ENCODE assay signal across 24 mouse cellular contexts in genomic region chr2:74076774-74077173, GRCm38 (mm10).
DNase-seq lines count a peak whose midpoint lies in the region; ATAC-seq and TF ChIP-seq lines count a peak whose summit lies in the region.
"Had no signal": no experiment of that assay in that cellular context is flagged by ENCODE, and none has a peak within 500 bp of the region (broad histone marks: within the 10 kb centered on the region; RNA-seq: fewer than 3 reads in every experiment).

No protein-coding gene starts in this region.

- H3K9ac ChIP-seq in heart, embryonic 11.5 days (ENCODE audit: low read depth, low read length), result no peak overlapping the region
- no peak overlapping the region for H3K9ac ChIP-seq in hindbrain, embryonic 14.5 days
- H3K9ac ChIP-seq: embryonic facial prominence, embryonic 12.5 days; heart, embryonic 12.5 days; midbrain, embryonic 13.5 days had no signal

- no peak overlapping the region for H3K4me2 ChIP-seq in heart, embryonic 11.5 days
- no peak overlapping the region for H3K4me2 ChIP-seq in hindbrain, embryonic 14.5 days (replicated peaks)
- H3K4me2 ChIP-seq: embryonic facial prominence, embryonic 12.5 days; heart, embryonic 12.5 days; midbrain, embryonic 13.5 days had no signal

- no peaks in the 10 kb centered on the region for H3K36me3 ChIP-seq in heart, embryonic 11.5 days (ENCODE audit: control insufficient read depth, insufficient read depth, low read length)
- H3K36me3 ChIP-seq in limb, embryonic 10.5 days, result no peaks in the 10 kb centered on the region
- H3K36me3 ChIP-seq in hindbrain, embryonic 14.5 days (replicated peaks; ENCODE audit: control insufficient read depth, insufficient read depth), result no peaks in the 10 kb centered on the region
- H3K36me3 ChIP-seq: embryonic facial prominence, embryonic 12.5 days; heart, embryonic 12.5 days; midbrain, embryonic 13.5 days had no signal

- H3K4me3 ChIP-seq in heart, embryonic 11.5 days (ENCODE audit: low read depth, low read length), result no peak overlapping the region
- H3K4me3 ChIP-seq in lung, adult 2 months (replicated peaks; ENCODE audit: extremely low read depth, low read depth, low read length), result no peak overlapping the region
- no peak overlapping the region for H3K4me3 ChIP-seq in limb, embryonic 10.5 days
- no peak overlapping the region for H3K4me3 ChIP-seq in hindbrain, embryonic 14.5 days (replicated peaks; ENCODE audit: low read length)
- H3K4me3 ChIP-seq: embryonic facial prominence, embryonic 12.5 days; heart, embryonic 12.5 days; layer of hippocampus, adult 2 months; midbrain, embryonic 13.5 days had no signal

- H3K27ac ChIP-seq in heart, embryonic 11.5 days (ENCODE audit: low read depth, low read length), result no peak overlapping the region
- H3K27ac ChIP-seq in limb, embryonic 10.5 days, result peak overlapping the region; percentile 46; the same call in 1 of the 2 replicates
- no peak overlapping the region for H3K27ac ChIP-seq in hindbrain, embryonic 14.5 days
- H3K27ac ChIP-seq: embryonic facial prominence, embryonic 12.5 days; layer of hippocampus, adult 2 months; macrophage; midbrain, embryonic 13.5 days had no signal

- TF ChIP-seq CTCF in lung, adult 2 months (IDR thresholded peaks at IDR 0.05; ENCODE audit: insufficient read depth, low read length), result no peak

- ATAC-seq in heart, embryonic 11.5 days (replicated peaks; ENCODE audit: insufficient number of reproducible peaks, low FRiP score, low TSS enrichment), result no peak
- ATAC-seq in hindbrain, embryonic 14.5 days (ENCODE audit: low FRiP score), result no peak
- ATAC-seq in CD4-positive, CD25-positive, alpha-beta regulatory T cell, adult 4 months, result no peak
- ATAC-seq: activated CD4-positive, CD25-positive, alpha-beta regulatory T cell, adult 4 months; forebrain, embryonic 16.5 days; hindbrain, embryonic 16.5 days; midbrain, embryonic 13.5 days had no signal

- H3K9me3 ChIP-seq in heart, embryonic 11.5 days (replicated peaks; ENCODE audit: control insufficient read depth, low read length), result no peaks in the 10 kb centered on the region
- no peaks in the 10 kb centered on the region for H3K9me3 ChIP-seq in limb, embryonic 10.5 days (replicated peaks)
- no peaks in the 10 kb centered on the region for H3K9me3 ChIP-seq in hindbrain, embryonic 14.5 days (ENCODE audit: control insufficient read depth, low read length)
- H3K9me3 ChIP-seq: embryonic facial prominence, embryonic 12.5 days; heart, embryonic 12.5 days; midbrain, embryonic 13.5 days had no signal

- WGBS in heart, embryonic 11.5 days (ENCODE audit: insufficient replicate concordance), result 70% methylated on average over 4 of the region's 4 CpGs
- WGBS in lung, adult 2 months, result 43% methylated on average over 4 of the region's 4 CpGs
- WGBS in limb, embryonic 10.5 days, result 75% methylated on average over 4 of the region's 4 CpGs
- WGBS in hindbrain, embryonic 14.5 days, result 56% methylated on average over 4 of the region's 4 CpGs

- peak; percentile 8 to 29 for DNase-seq in heart, adult 18-20 months
- DNase-seq in lung, postnatal 36 days, result peak; percentile 33
- DNase-seq in lung, adult 2 months, result no peak
- no peak for DNase-seq in limb, embryonic 10.5 days (ENCODE audit: low spot score)
- DNase-seq in hindbrain, embryonic 14.5 days (ENCODE audit: low spot score), result no peak
- DNase-seq: adrenal gland, postnatal 14 days; cerebellum, adult 11 months; cerebellum, adult 9-10 months; cerebellum, postnatal 36 days; heart, postnatal 4 days; kidney, adult 2 months; kidney, postnatal 36 days; liver; thymus, postnatal 4 days had no signal

- H3K27me3 ChIP-seq in heart, embryonic 11.5 days (ENCODE audit: control insufficient read depth, insufficient read depth, low read length), result no peaks in the 10 kb centered on the region
- peaks cover 26% of the 10 kb centered on the region; the same call in 1 of the 2 replicates for H3K27me3 ChIP-seq in limb, embryonic 10.5 days (ENCODE audit: low read depth, poor library complexity, severe bottlenecking)
- H3K27me3 ChIP-seq in hindbrain, embryonic 14.5 days (ENCODE audit: control insufficient read depth, insufficient read depth, low read length), result no peaks in the 10 kb centered on the region
- H3K27me3 ChIP-seq: embryonic facial prominence, embryonic 12.5 days; heart, embryonic 12.5 days had no signal

- H3K4me1 ChIP-seq in heart, embryonic 11.5 days (ENCODE audit: control insufficient read depth, insufficient read depth, low read length), result no peaks in the 10 kb centered on the region
- no peaks in the 10 kb centered on the region for H3K4me1 ChIP-seq in lung, adult 2 months (ENCODE audit: control insufficient read depth, insufficient read depth, low read length)
- peaks cover 39% of the 10 kb centered on the region for H3K4me1 ChIP-seq in limb, embryonic 10.5 days
- H3K4me1 ChIP-seq in hindbrain, embryonic 14.5 days (replicated peaks; ENCODE audit: control insufficient read depth, insufficient read depth, low read length), result 0 out of 2 replicates have a peak, but pooled peaks cover 3% of the 10 kb centered on the region
- H3K4me1 ChIP-seq: embryonic facial prominence, embryonic 12.5 days; heart, embryonic 12.5 days had no signal

- no peak for TF ChIP-seq POLR2A in lung, adult 2 months (IDR thresholded peaks at IDR 0.05; ENCODE audit: borderline replicate concordance, extremely low read depth, low read depth, low read length)

Comparison
In these comparisons a context has a peak if more than half of its experiments do, and no peak if none do; other contexts are left out.
1. DNase-seq: peak in heart, adult 18-20 months (2 of 2) and lung, postnatal 36 days (single experiment); none in lung, adult 2 months (single experiment), limb, embryonic 10.5 days (single experiment) and hindbrain, embryonic 14.5 days (single experiment).